Mouse (Mus musculus) heart, adult 11 months (tissue): Measurements from ENCODE around the gene Gvin1.
"Not testable (repeated sequence)": the region's sequence is repeated elsewhere in the genome, so short reads cannot be mapped to it uniquely, and the experiment has no call there.

Experiments used
- DNase-seq: peaks from one replicate; pipeline ENCODE4 v3.0.0; 2022

Gvin1 gene

GRCm38 (mm10) chr7:106215177-106215576, at the start of gene Gvin1:
Gene Gvin1, minus strand, starts transcription at chr7:106215326.
- peak; percentile 97 for DNase-seq

- no peak for DNase-seq
These were observed 36.9 kb upstream of the Gvin1 start for GRCm38 (mm10) chr7:106251844-106252517.

- DNase-seq: no peak
These were observed 33.8 kb upstream of the Gvin1 start for GRCm38 (mm10) chr7:106248922-106249321.

GRCm38 (mm10) chr7:106248245-106248644, 33.1 kb upstream of the Gvin1 start:
- DNase-seq: no peak

GRCm38 (mm10) chr7:106245601-106246000, 30.5 kb upstream of the Gvin1 start:
- peak; percentile 82 for DNase-seq

- peak; percentile 81 for DNase-seq
These were observed 25.6 kb upstream of the Gvin1 start for GRCm38 (mm10) chr7:106240484-106241275.

- peak; percentile 23 for DNase-seq
These were observed 22.0 kb upstream of the Gvin1 start for GRCm38 (mm10) chr7:106237192-106237465.

- peak; percentile 86 for DNase-seq
These were observed 21.4 kb upstream of the Gvin1 start for GRCm38 (mm10) chr7:106236327-106237191.

- peak; percentile 64 for DNase-seq
These were observed 20.5 kb upstream of the Gvin1 start for GRCm38 (mm10) chr7:106235596-106235995.

- DNase-seq: not testable (repeated sequence)
These were observed 784 bp upstream of the Gvin1 start for GRCm38 (mm10) chr7:106215910-106216309.

GRCm38 (mm10) chr7:106213770-106214169, 1.4 kb downstream of the Gvin1 start:
- not testable (repeated sequence) for DNase-seq

- DNase-seq: not testable (repeated sequence)
These were observed 8.5 kb downstream of the Gvin1 start for GRCm38 (mm10) chr7:106206630-106207029.

GRCm38 (mm10) chr7:106177065-106177464, 38.1 kb downstream of the Gvin1 start:
- DNase-seq: not testable (repeated sequence)

GRCm38 (mm10) chr7:106145013-106145754, 69.9 kb downstream of the Gvin1 start:
- not testable (repeated sequence) for DNase-seq

- not testable (repeated sequence) for DNase-seq
These were observed 73.8 kb downstream of the Gvin1 start for GRCm38 (mm10) chr7:106141128-106141895.

GRCm38 (mm10) chr7:106117090-106117948, 97.8 kb downstream of the Gvin1 start:
- not testable (repeated sequence) for DNase-seq
